Mouse (Mus musculus): ENCODE measurements around the gene Dbx1. TPM values are rescaled to one million over a fixed set of nuclear protein-coding genes. Genes with fewer than 3 reads are reported as not detected.

Gene Dbx1
- polyA plus RNA-seq, 1 experiment from 2014 or later: not detected

DNA sequence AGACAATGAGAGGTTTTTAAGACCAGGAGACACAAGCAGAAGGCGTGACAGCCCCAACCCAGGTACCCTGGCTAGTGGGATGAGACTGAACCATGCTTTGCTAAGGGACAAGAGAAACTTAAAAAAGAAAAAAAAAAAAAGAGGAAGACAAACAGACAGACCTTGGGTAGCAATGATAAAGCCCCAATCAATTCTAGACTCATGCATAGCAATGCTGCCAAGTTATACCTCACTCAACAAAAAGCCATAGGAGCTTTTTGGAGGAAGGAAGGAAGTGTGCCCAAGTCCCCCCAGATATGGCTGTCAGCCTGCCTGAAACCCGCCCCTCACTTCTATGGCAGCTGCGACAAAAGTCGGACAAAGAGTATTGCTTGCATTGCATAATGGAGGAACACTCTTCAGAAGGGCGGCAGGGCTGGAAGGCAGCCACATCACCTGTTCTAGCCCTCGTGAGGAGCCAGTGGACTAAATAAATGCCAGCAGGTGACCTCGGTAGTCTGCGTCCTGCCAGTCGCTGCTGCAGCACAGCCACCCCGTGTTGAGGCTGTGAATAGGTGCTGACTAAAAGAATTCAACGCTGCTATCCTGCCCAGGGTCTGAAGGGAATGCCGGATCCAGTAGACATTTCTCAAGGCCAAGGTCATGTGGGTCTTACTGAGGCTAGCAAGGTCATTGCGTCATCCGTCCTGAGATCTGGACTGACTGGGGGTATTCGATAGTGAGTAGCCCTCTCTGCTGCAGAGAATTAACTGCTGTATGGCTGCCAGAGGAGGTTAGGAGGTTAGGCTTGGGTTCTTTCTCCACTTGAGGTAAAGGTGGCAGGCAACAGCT is 31.5 kb downstream of the Dbx1 start:
- Histone ChIP-seq H3K27me3 (ENCODE audit: control insufficient read depth, insufficient read depth, low read length) (no peaks in the 10 kb centered on the region), H3K36me3 (ENCODE audit: control insufficient read depth, insufficient read depth, low read length) (peaks cover 46% of the 10 kb centered on the region), H3K9me3 (ENCODE audit: control insufficient read depth, low read length) (no peaks in the 10 kb centered on the region), H3K4me1 (ENCODE audit: control insufficient read depth, insufficient read depth, low read length) (peaks cover 9% of the 10 kb centered on the region; the same call in 1 of the 2 replicates), H3K27ac (ENCODE audit: low read depth, low read length) (no peak overlapping the region), H3K4me2 (replicated peaks; ENCODE audit: low read depth, low read length) (no peak overlapping the region), H3K4me3 (ENCODE audit: low read length) (no peak overlapping the region), H3K9ac (ENCODE audit: low read depth, low read length) (no peak overlapping the region)
- ATAC-seq (ENCODE audit: low FRiP score, low TSS enrichment): no peak
- 91% methylated on average over 15 of the region's 15 CpGs for WGBS

GRCm38 (mm10) chr7:49604244-49604643 is 32.4 kb downstream of the Dbx1 start:
- H3K9ac ChIP-seq (ENCODE audit: low read depth, low read length): no peak overlapping the region
- no peaks in the 10 kb centered on the region for H3K27me3 ChIP-seq (ENCODE audit: control insufficient read depth, insufficient read depth, low read length)
- H3K4me3 ChIP-seq (ENCODE audit: low read length): no peak overlapping the region
- H3K27ac ChIP-seq (ENCODE audit: low read depth, low read length): no peak overlapping the region
- ATAC-seq (ENCODE audit: low FRiP score, low TSS enrichment): no peak
- no peak overlapping the region for H3K4me2 ChIP-seq (replicated peaks; ENCODE audit: low read depth, low read length)
- H3K9me3 ChIP-seq (ENCODE audit: control insufficient read depth, low read length): no peaks in the 10 kb centered on the region
- 90% methylated on average over 14 of the region's 14 CpGs for WGBS
- peaks cover 9% of the 10 kb centered on the region; the same call in 1 of the 2 replicates for H3K4me1 ChIP-seq (ENCODE audit: control insufficient read depth, insufficient read depth, low read length)
- peaks cover 52% of the 10 kb centered on the region for H3K36me3 ChIP-seq (ENCODE audit: control insufficient read depth, insufficient read depth, low read length)

- 54% methylated on average over 13 of the region's 13 CpGs for WGBS
- H3K27me3 ChIP-seq (ENCODE audit: control insufficient read depth, insufficient read depth, low read length): no peaks in the 10 kb centered on the region
- no peak overlapping the region for H3K4me2 ChIP-seq (replicated peaks; ENCODE audit: low read depth, low read length)
- no peaks in the 10 kb centered on the region for H3K4me1 ChIP-seq (ENCODE audit: control insufficient read depth, insufficient read depth, low read length)
- H3K9ac ChIP-seq (ENCODE audit: low read depth, low read length): no peak overlapping the region
- H3K4me3 ChIP-seq (ENCODE audit: low read length): no peak overlapping the region
- H3K27ac ChIP-seq (ENCODE audit: low read depth, low read length): no peak overlapping the region
- peak; percentile 55 for ATAC-seq (ENCODE audit: low FRiP score, low TSS enrichment)
- peaks cover 72% of the 10 kb centered on the region for H3K36me3 ChIP-seq (ENCODE audit: control insufficient read depth, insufficient read depth, low read length)
- no peaks in the 10 kb centered on the region for H3K9me3 ChIP-seq (ENCODE audit: control insufficient read depth, low read length)
These were observed 35.3 kb downstream of the Dbx1 start for GRCm38 (mm10) chr7:49601191-49601975.

- Histone ChIP-seq H3K27me3 (ENCODE audit: control insufficient read depth, insufficient read depth, low read length) (no peaks in the 10 kb centered on the region), H3K27ac (ENCODE audit: low read depth, low read length) (no peak overlapping the region), H3K36me3 (ENCODE audit: control insufficient read depth, insufficient read depth, low read length) (peaks cover 77% of the 10 kb centered on the region), H3K4me3 (ENCODE audit: low read length) (no peak overlapping the region), H3K9ac (ENCODE audit: low read depth, low read length) (no peak overlapping the region), H3K9me3 (ENCODE audit: control insufficient read depth, low read length) (no peaks in the 10 kb centered on the region), H3K4me1 (ENCODE audit: control insufficient read depth, insufficient read depth, low read length) (no peaks in the 10 kb centered on the region), H3K4me2 (replicated peaks; ENCODE audit: low read depth, low read length) (no peak overlapping the region)
- WGBS: 95% methylated on average over 3 of the region's 3 CpGs
- ATAC-seq (ENCODE audit: low FRiP score, low TSS enrichment): no peak
These were observed 36.7 kb downstream of the Dbx1 start for GRCm38 (mm10) chr7:49599950-49600349.

- Histone ChIP-seq H3K4me3 (ENCODE audit: low read length) (no peak overlapping the region), H3K9ac (ENCODE audit: low read depth, low read length) (no peak overlapping the region), H3K27me3 (ENCODE audit: control insufficient read depth, insufficient read depth, low read length) (no peaks in the 10 kb centered on the region), H3K4me1 (ENCODE audit: control insufficient read depth, insufficient read depth, low read length) (no peaks in the 10 kb centered on the region), H3K27ac (ENCODE audit: low read depth, low read length) (no peak overlapping the region), H3K9me3 (ENCODE audit: control insufficient read depth, low read length) (no peaks in the 10 kb centered on the region), H3K4me2 (replicated peaks; ENCODE audit: low read depth, low read length) (no peak overlapping the region), H3K36me3 (ENCODE audit: control insufficient read depth, insufficient read depth, low read length) (peaks cover 85% of the 10 kb centered on the region)
- no peak for ATAC-seq (ENCODE audit: low FRiP score, low TSS enrichment)
- 95% methylated on average over 13 of the region's 13 CpGs for WGBS
These were observed 38.4 kb downstream of the Dbx1 start for GRCm38 (mm10) chr7:49598225-49598624.

- 91% methylated on average over 3 of the region's 3 CpGs for WGBS
- no peak for ATAC-seq (ENCODE audit: low FRiP score, low TSS enrichment)
- H3K4me2 ChIP-seq (replicated peaks; ENCODE audit: low read depth, low read length): no peak overlapping the region
- H3K9me3 ChIP-seq (ENCODE audit: control insufficient read depth, low read length): no peaks in the 10 kb centered on the region
- peaks cover 84% of the 10 kb centered on the region for H3K36me3 ChIP-seq (ENCODE audit: control insufficient read depth, insufficient read depth, low read length)
- H3K27ac ChIP-seq (ENCODE audit: low read depth, low read length): no peak overlapping the region
- H3K9ac ChIP-seq (ENCODE audit: low read depth, low read length): no peak overlapping the region
- H3K4me3 ChIP-seq (ENCODE audit: low read length): no peak overlapping the region
- no peaks in the 10 kb centered on the region for H3K27me3 ChIP-seq (ENCODE audit: control insufficient read depth, insufficient read depth, low read length)
- no peaks in the 10 kb centered on the region for H3K4me1 ChIP-seq (ENCODE audit: control insufficient read depth, insufficient read depth, low read length)
These were observed 38.9 kb downstream of the Dbx1 start for GRCm38 (mm10) chr7:49597776-49598175.

- no peak overlapping the region for H3K4me3 ChIP-seq (ENCODE audit: low read length)
- no peaks in the 10 kb centered on the region for H3K27me3 ChIP-seq (ENCODE audit: control insufficient read depth, insufficient read depth, low read length)
- H3K4me1 ChIP-seq (ENCODE audit: control insufficient read depth, insufficient read depth, low read length): no peaks in the 10 kb centered on the region
- peaks cover 89% of the 10 kb centered on the region for H3K36me3 ChIP-seq (ENCODE audit: control insufficient read depth, insufficient read depth, low read length)
- no peaks in the 10 kb centered on the region for H3K9me3 ChIP-seq (ENCODE audit: control insufficient read depth, low read length)
- no peak overlapping the region for H3K4me2 ChIP-seq (replicated peaks; ENCODE audit: low read depth, low read length)
- H3K27ac ChIP-seq (ENCODE audit: low read depth, low read length): no peak overlapping the region
- H3K9ac ChIP-seq (ENCODE audit: low read depth, low read length): no peak overlapping the region
- no peak for ATAC-seq (ENCODE audit: low FRiP score, low TSS enrichment)
- 84% methylated on average over 8 of the region's 8 CpGs for WGBS
These were observed 47.0 kb downstream of the Dbx1 start for GRCm38 (mm10) chr7:49589635-49590034.

GRCm38 (mm10) chr7:49586530-49587120 is 50.0 kb downstream of the Dbx1 start:
- peaks cover 85% of the 10 kb centered on the region for H3K36me3 ChIP-seq (ENCODE audit: control insufficient read depth, insufficient read depth, low read length)
- no peaks in the 10 kb centered on the region for H3K9me3 ChIP-seq (ENCODE audit: control insufficient read depth, low read length)
- no peaks in the 10 kb centered on the region for H3K27me3 ChIP-seq (ENCODE audit: control insufficient read depth, insufficient read depth, low read length)
- no peak overlapping the region for H3K4me3 ChIP-seq (ENCODE audit: low read length)
- H3K4me2 ChIP-seq (replicated peaks; ENCODE audit: low read depth, low read length): no peak overlapping the region
- no peak overlapping the region for H3K9ac ChIP-seq (ENCODE audit: low read depth, low read length)
- H3K27ac ChIP-seq (ENCODE audit: low read depth, low read length): no peak overlapping the region
- H3K4me1 ChIP-seq (ENCODE audit: control insufficient read depth, insufficient read depth, low read length): no peaks in the 10 kb centered on the region
- ATAC-seq (ENCODE audit: low FRiP score, low TSS enrichment): no peak
- WGBS: 82% methylated on average over 5 of the region's 5 CpGs

DNA sequence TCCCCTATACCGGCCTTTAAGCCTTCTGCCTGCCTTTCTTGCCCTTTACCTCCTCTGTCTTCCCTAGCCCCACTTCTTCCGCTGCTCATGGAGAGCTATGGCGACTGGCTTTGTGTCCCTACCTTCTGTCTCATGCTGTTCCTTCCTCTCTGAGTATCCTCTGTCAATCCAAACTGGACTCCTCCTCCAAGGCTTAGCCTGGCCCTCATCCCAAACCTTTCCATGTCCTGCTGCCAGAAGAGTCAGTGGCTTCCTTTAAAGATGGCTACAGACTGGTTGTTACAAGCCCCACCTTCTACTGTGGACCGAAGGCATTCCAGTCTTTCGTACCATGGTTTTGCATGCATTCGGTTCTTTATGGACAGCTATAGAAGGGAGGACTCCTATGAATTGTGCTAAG is 53.5 kb downstream of the Dbx1 start:
- Histone ChIP-seq H3K4me2 (replicated peaks; ENCODE audit: low read depth, low read length) (no peak overlapping the region), H3K9ac (ENCODE audit: low read depth, low read length) (no peak overlapping the region), H3K36me3 (ENCODE audit: control insufficient read depth, insufficient read depth, low read length) (peaks cover 79% of the 10 kb centered on the region), H3K27me3 (ENCODE audit: control insufficient read depth, insufficient read depth, low read length) (no peaks in the 10 kb centered on the region), H3K27ac (ENCODE audit: low read depth, low read length) (no peak overlapping the region), H3K9me3 (ENCODE audit: control insufficient read depth, low read length) (no peaks in the 10 kb centered on the region), H3K4me3 (ENCODE audit: low read length) (no peak overlapping the region), H3K4me1 (ENCODE audit: control insufficient read depth, insufficient read depth, low read length) (no peaks in the 10 kb centered on the region)
- WGBS: 95% methylated on average over 6 of the region's 6 CpGs
- ATAC-seq (ENCODE audit: low FRiP score, low TSS enrichment): no peak
